Mouse (Mus musculus) limb, embryonic 12.5 days (tissue): ENCODE results near the gene 1810010H24Rik. TPM values are rescaled to one million over a fixed set of nuclear protein-coding genes. Genes with fewer than 3 reads are reported as not detected.
A peak's percentile ranks its signal among the peaks of the same experiment; 100 is the strongest.

ENCODE experiments used
- ATAC-seq: fragments of 200-750 bp; cut with Nextera tagmentation; 2 replicates; pipeline ENCODE4 v1.8.0; 2017; ENCODE audit warnings: low read depth, moderate TSS enrichment; ENCODE audit not compliant: insufficient number of reproducible peaks, insufficient read depth, low FRiP score, low TSS enrichment
- H3K27ac ChIP-seq: fragments of 300-500 bp; sonication (generic); 2 replicates; pipeline ENCODE4 v1.5.1; 2016; ENCODE audit warnings: mild to moderate bottlenecking, moderate library complexity
- H3K27me3 ChIP-seq: fragments of 300-500 bp; sonication (generic); 2 replicates; pipeline ENCODE4 v1.6.1; 2016; ENCODE audit warnings: mild to moderate bottlenecking, moderate library complexity
- H3K36me3 ChIP-seq: fragments of 300-500 bp; sonication (generic); 2 replicates; pipeline ENCODE4 v1.6.1; 2016; ENCODE audit warnings: mild to moderate bottlenecking, moderate library complexity
- H3K4me1 ChIP-seq: fragments of 300-500 bp; sonication (generic); replicated peaks from 2 replicates; pipeline ENCODE4 v1.6.1; 2016
- H3K4me2 ChIP-seq: fragments of 300-500 bp; sonication (generic); 2 replicates; pipeline ENCODE4 v1.6.1; 2016; ENCODE audit warnings: mild to moderate bottlenecking, moderate library complexity
- H3K4me3 ChIP-seq: fragments of 300-500 bp; sonication (generic); replicated peaks from 2 replicates; pipeline ENCODE4 v1.5.1; 2016; ENCODE audit warnings: mild to moderate bottlenecking
- H3K9ac ChIP-seq: fragments of 300-500 bp; sonication (generic); replicated peaks from 2 replicates; pipeline ENCODE4 v1.6.1; 2016; ENCODE audit warnings: mild to moderate bottlenecking, moderate library complexity
- H3K9me3 ChIP-seq: fragments of 300-500 bp; sonication (generic); 2 replicates; pipeline ENCODE4 v1.6.1; 2016; ENCODE audit warnings: mild to moderate bottlenecking, moderate library complexity
- WGBS: fragments of 180-500 bp; shearing (Covaris S2); methylation state at CpG from one replicate; pipeline ENCODE4 v1.1.7; 2016; 5-methylcytosine and 5-hydroxymethylcytosine counted together
- polyA plus RNA-seq: library from polyadenylated mRNA; unstranded; fragments of >200 nt; fragmentation: Nextera tagmentation; extraction: Ambion mirVana; gene quantifications from 2 replicates; pipeline ENCODE4 v1.2.1, GENCODE M21; 2016

1810010H24Rik gene
- polyA plus RNA-seq, 1 experiment from 2014 or later: 2.0 TPM

- Histone ChIP-seq H3K9me3 (no peaks in the 10 kb centered on the region), H3K9ac (peak overlapping the region; percentile 69), H3K36me3 (no peaks in the 10 kb centered on the region), H3K4me2 (peak overlapping the region; percentile 92), H3K4me1 (peaks cover 25% of the 10 kb centered on the region), H3K27me3 (peaks cover 43% of the 10 kb centered on the region), H3K4me3 (peak overlapping the region; percentile 68), H3K27ac (peak overlapping the region; percentile 64)
- peak; percentile 73 for ATAC-seq
- under 1% methylated on average over 107 of the region's 107 CpGs for WGBS
Observed at GRCm38 (mm10) chr11:107027431-107028274, 2.2 kb downstream of the 1810010H24Rik start.

- 5% methylated on average over 29 of the region's 29 CpGs for WGBS
- peak overlapping the region; percentile 64 for H3K27ac ChIP-seq
Observed at GRCm38 (mm10) chr11:107028275-107028618, 2.8 kb downstream of the 1810010H24Rik start.

GRCm38 (mm10) chr11:107028754-107029153 lies 3.3 kb downstream of the 1810010H24Rik start:
- H3K27me3 ChIP-seq: peaks cover 42% of the 10 kb centered on the region

More at GRCm38 (mm10) chr11:107028275-107028618, 2.8 kb downstream of the 1810010H24Rik start:
- peaks cover 43% of the 10 kb centered on the region for H3K27me3 ChIP-seq
- H3K4me2 ChIP-seq: peak overlapping the region; percentile 92
- peak overlapping the region; percentile 68 for H3K4me3 ChIP-seq
- H3K36me3 ChIP-seq: no peaks in the 10 kb centered on the region
- peak; percentile 38; the same call in 1 of the 2 replicates for ATAC-seq
- H3K4me1 ChIP-seq: peaks cover 25% of the 10 kb centered on the region
- H3K9me3 ChIP-seq: no peaks in the 10 kb centered on the region
- peak overlapping the region; percentile 69 for H3K9ac ChIP-seq

GRCm38 (mm10) chr11:107029536-107029935 lies 4.1 kb downstream of the 1810010H24Rik start:
- peaks cover 19% of the 10 kb centered on the region for H3K4me1 ChIP-seq
- no peak for ATAC-seq
- 46% methylated on average over 19 of the region's 19 CpGs for WGBS

More at GRCm38 (mm10) chr11:107028754-107029153, 3.3 kb downstream of the 1810010H24Rik start:
- no peak overlapping the region for H3K27ac ChIP-seq
- 0 out of 2 replicates have a peak overlapping the region, but pooled peaks have one; percentile 69 for H3K9ac ChIP-seq
- H3K4me3 ChIP-seq: peak overlapping the region; percentile 68
- 76% methylated on average over 6 of the region's 6 CpGs for WGBS
- no peaks in the 10 kb centered on the region for H3K9me3 ChIP-seq
- peak overlapping the region; percentile 92 for H3K4me2 ChIP-seq
- H3K36me3 ChIP-seq: no peaks in the 10 kb centered on the region
- no peak for ATAC-seq
- peaks cover 25% of the 10 kb centered on the region for H3K4me1 ChIP-seq

GRCm38 (mm10) chr11:107031635-107032034 lies 6.2 kb downstream of the 1810010H24Rik start:
- no peak for ATAC-seq
- no peak overlapping the region for H3K27ac ChIP-seq
- no peak overlapping the region for H3K9ac ChIP-seq
- 53% methylated on average over 7 of the region's 7 CpGs for WGBS
- peaks cover 19% of the 10 kb centered on the region; the same call in 1 of the 2 replicates for H3K36me3 ChIP-seq
- H3K4me2 ChIP-seq: no peak overlapping the region
- peaks cover 3% of the 10 kb centered on the region; the same call in 1 of the 2 replicates for H3K4me1 ChIP-seq
- peaks cover 15% of the 10 kb centered on the region for H3K27me3 ChIP-seq
- H3K4me3 ChIP-seq: no peak overlapping the region
- H3K9me3 ChIP-seq: no peaks in the 10 kb centered on the region

More at GRCm38 (mm10) chr11:107029536-107029935, 4.1 kb downstream of the 1810010H24Rik start:
- no peak overlapping the region for H3K9ac ChIP-seq
- no peaks in the 10 kb centered on the region for H3K9me3 ChIP-seq
- no peak overlapping the region for H3K4me3 ChIP-seq
- peaks cover 2% of the 10 kb centered on the region; the same call in 1 of the 2 replicates for H3K36me3 ChIP-seq
- H3K27ac ChIP-seq: no peak overlapping the region
- H3K4me2 ChIP-seq: no peak overlapping the region
- H3K27me3 ChIP-seq: peaks cover 35% of the 10 kb centered on the region

- WGBS: 87% methylated on average over 10 of the region's 10 CpGs
- H3K9me3 ChIP-seq: no peaks in the 10 kb centered on the region
- no peaks in the 10 kb centered on the region for H3K4me1 ChIP-seq
Observed at GRCm38 (mm10) chr11:107034085-107034810, 8.8 kb downstream of the 1810010H24Rik start.

GRCm38 (mm10) chr11:107039417-107039816 lies 13.9 kb downstream of the 1810010H24Rik start:
- Histone ChIP-seq H3K4me1 (no peaks in the 10 kb centered on the region), H3K27me3 (no peaks in the 10 kb centered on the region), H3K4me2 (no peak overlapping the region), H3K27ac (no peak overlapping the region), H3K9me3 (no peaks in the 10 kb centered on the region), H3K36me3 (peaks cover 95% of the 10 kb centered on the region), H3K9ac (no peak overlapping the region), H3K4me3 (no peak overlapping the region)
- no peak for ATAC-seq
- WGBS: 89% methylated on average over 5 of the region's 5 CpGs

More at GRCm38 (mm10) chr11:107034085-107034810, 8.8 kb downstream of the 1810010H24Rik start:
- no peak overlapping the region for H3K4me3 ChIP-seq
- ATAC-seq: no peak
- no peak overlapping the region for H3K27ac ChIP-seq
- H3K9ac ChIP-seq: no peak overlapping the region
- peaks cover 46% of the 10 kb centered on the region for H3K36me3 ChIP-seq
- no peak overlapping the region for H3K4me2 ChIP-seq
- H3K27me3 ChIP-seq: peaks cover 5% of the 10 kb centered on the region; the same call in 1 of the 2 replicates

GRCm38 (mm10) chr11:107041396-107041795 lies 15.9 kb downstream of the 1810010H24Rik start:
- no peak overlapping the region for H3K4me2 ChIP-seq
- H3K4me1 ChIP-seq: no peaks in the 10 kb centered on the region
- H3K36me3 ChIP-seq: peaks cover 95% of the 10 kb centered on the region
- no peak overlapping the region for H3K27ac ChIP-seq
- no peak overlapping the region for H3K4me3 ChIP-seq
- H3K9me3 ChIP-seq: no peaks in the 10 kb centered on the region
- 92% methylated on average over 3 of the region's 3 CpGs for WGBS
- ATAC-seq: no peak
- H3K27me3 ChIP-seq: no peaks in the 10 kb centered on the region
- no peak overlapping the region for H3K9ac ChIP-seq

GRCm38 (mm10) chr11:107043361-107043760 lies 17.9 kb downstream of the 1810010H24Rik start:
- Histone ChIP-seq H3K4me1 (no peaks in the 10 kb centered on the region), H3K36me3 (peaks cover 90% of the 10 kb centered on the region), H3K9me3 (no peaks in the 10 kb centered on the region), H3K9ac (no peak overlapping the region), H3K27me3 (no peaks in the 10 kb centered on the region), H3K27ac (no peak overlapping the region), H3K4me2 (no peak overlapping the region), H3K4me3 (no peak overlapping the region)
- WGBS: 94% methylated on average over 11 of the region's 11 CpGs
- no peak for ATAC-seq

- Histone ChIP-seq H3K4me1 (no peaks in the 10 kb centered on the region), H3K27me3 (no peaks in the 10 kb centered on the region), H3K9me3 (no peaks in the 10 kb centered on the region), H3K4me2 (no peak overlapping the region), H3K27ac (no peak overlapping the region), H3K9ac (no peak overlapping the region), H3K4me3 (no peak overlapping the region), H3K36me3 (peaks cover 80% of the 10 kb centered on the region)
- WGBS: 63% methylated on average over 5 of the region's 5 CpGs
- ATAC-seq: no peak
Observed at GRCm38 (mm10) chr11:107044321-107044720, 18.8 kb downstream of the 1810010H24Rik start.

- Histone ChIP-seq H3K9me3 (no peaks in the 10 kb centered on the region), H3K36me3 (peaks cover 68% of the 10 kb centered on the region), H3K27me3 (no peaks in the 10 kb centered on the region), H3K27ac (no peak overlapping the region), H3K4me3 (no peak overlapping the region), H3K9ac (no peak overlapping the region), H3K4me1 (no peaks in the 10 kb centered on the region), H3K4me2 (no peak overlapping the region)
- no peak for ATAC-seq
- 93% methylated on average over 4 of the region's 4 CpGs for WGBS
Observed at GRCm38 (mm10) chr11:107045546-107045945, 20.1 kb downstream of the 1810010H24Rik start.
